Mouse (Mus musculus) hindbrain, embryonic 15.5 days (tissue): ENCODE measurements around the gene 0610010F05Rik. TPM values are rescaled to one million over a fixed set of nuclear protein-coding genes. Genes with fewer than 3 reads are reported as not detected.
A peak's percentile ranks its signal among the peaks of the same experiment; 100 is the strongest.
"Not testable (repeated sequence)": the region's sequence is repeated elsewhere in the genome, so short reads cannot be mapped to it uniquely, and the experiment has no call there.

Experiments used
- ATAC-seq: fragments of 200-750 bp; cut with Nextera tagmentation; 2 replicates; pipeline ENCODE4 v1.8.0; 2017; ENCODE audit warnings: low read depth, moderate number of reproducible peaks, moderate TSS enrichment; ENCODE audit not compliant: low FRiP score
- H3K27ac ChIP-seq: fragments of 300-500 bp; sonication (generic); replicated peaks from 2 replicates; pipeline ENCODE4 v1.5.1; 2015; ENCODE audit warnings: mild to moderate bottlenecking, inconsistent platforms
- H3K27me3 ChIP-seq: fragments of 300-500 bp; sonication (generic); 2 replicates; pipeline ENCODE4 v1.6.1; 2015; ENCODE audit warnings: control low read depth, inconsistent platforms
- H3K36me3 ChIP-seq: fragments of 300-500 bp; sonication (generic); 2 replicates; pipeline ENCODE4 v1.6.1; 2015; ENCODE audit warnings: control low read depth, inconsistent platforms
- H3K4me1 ChIP-seq: fragments of 300-500 bp; sonication (generic); replicated peaks from 2 replicates; pipeline ENCODE4 v1.6.1; 2015; ENCODE audit warnings: control low read depth, inconsistent platforms
- H3K4me2 ChIP-seq: fragments of 300-500 bp; sonication (generic); 2 replicates; pipeline ENCODE4 v1.6.1; 2015; ENCODE audit warnings: moderate library complexity, mild to moderate bottlenecking, inconsistent platforms
- H3K4me3 ChIP-seq: fragments of 300-500 bp; sonication (generic); 2 replicates; pipeline ENCODE4 v1.5.1; 2015; ENCODE audit warnings: mild to moderate bottlenecking, inconsistent platforms
- H3K9ac ChIP-seq: fragments of 300-500 bp; sonication (generic); 2 replicates; pipeline ENCODE4 v1.6.1; 2015; ENCODE audit warnings: inconsistent platforms
- H3K9me3 ChIP-seq: fragments of 300-500 bp; sonication (generic); 2 replicates; pipeline ENCODE4 v1.6.1; 2016; ENCODE audit warnings: control low read depth, inconsistent platforms
- WGBS: fragments of 180-500 bp; shearing (Covaris S2); methylation state at CpG from one replicate; pipeline ENCODE4 v1.1.7; 2015; 5-methylcytosine and 5-hydroxymethylcytosine counted together
- polyA plus RNA-seq: library from polyadenylated mRNA; unstranded; fragments of >200 nt; fragmentation: Nextera tagmentation; extraction: Ambion mirVana; gene quantifications from 2 replicates; pipeline ENCODE4 v1.2.1, GENCODE M21; 2015

Gene 0610010F05Rik
- polyA plus RNA-seq, 1 experiment from 2014 or later, result 113 TPM

DNA sequence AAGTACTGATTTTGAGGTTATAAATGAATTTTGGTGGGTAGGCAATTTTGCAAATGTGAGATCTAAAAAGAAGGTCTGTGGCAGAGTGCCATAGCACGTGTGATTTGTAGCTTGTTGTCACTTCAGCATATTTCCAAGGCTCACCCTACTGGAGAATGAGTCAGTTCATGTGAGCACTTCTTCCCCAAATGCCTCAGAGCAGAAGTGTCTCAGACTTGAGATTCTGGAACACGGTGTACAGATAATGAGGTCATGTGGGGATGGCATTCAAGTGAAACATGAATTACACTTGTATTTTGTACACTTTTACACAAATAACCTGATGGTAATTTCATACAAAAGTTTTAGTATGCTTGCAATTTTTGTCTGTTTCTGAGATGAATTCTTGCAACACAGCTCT is 24.4 kb upstream of the 0610010F05Rik start:
- no peak overlapping the region for H3K27ac ChIP-seq
- no peak overlapping the region for H3K4me3 ChIP-seq
- WGBS, result 82% methylated on average over 2 of the region's 2 CpGs
- no peak overlapping the region for H3K4me2 ChIP-seq
- H3K4me1 ChIP-seq, result peaks cover 3% of the 10 kb centered on the region
- H3K27me3 ChIP-seq, result no peaks in the 10 kb centered on the region
- ATAC-seq, result no peak
- H3K9me3 ChIP-seq, result no peaks in the 10 kb centered on the region
- H3K9ac ChIP-seq, result no peak overlapping the region
- no peaks in the 10 kb centered on the region for H3K36me3 ChIP-seq

GRCm38 (mm10) chr11:23653666-23654065 is 20.2 kb upstream of the 0610010F05Rik start:
- Histone ChIP-seq H3K4me1 (no peaks in the 10 kb centered on the region), H3K27ac (no peak overlapping the region), H3K9me3 (no peaks in the 10 kb centered on the region), H3K4me3 (no peak overlapping the region), H3K27me3 (no peaks in the 10 kb centered on the region), H3K4me2 (no peak overlapping the region), H3K9ac (no peak overlapping the region), H3K36me3 (peaks cover 5% of the 10 kb centered on the region)
- WGBS, result 65% methylated on average over 3 of the region's 3 CpGs
- ATAC-seq, result no peak

- H3K9me3 ChIP-seq, result no peaks in the 10 kb centered on the region
- ATAC-seq, result no peak
- H3K36me3 ChIP-seq, result peaks cover 30% of the 10 kb centered on the region
- H3K27me3 ChIP-seq, result no peaks in the 10 kb centered on the region
- no peaks in the 10 kb centered on the region for H3K4me1 ChIP-seq
- WGBS, result 94% methylated on average over 3 of the region's 3 CpGs
- no peak overlapping the region for H3K27ac ChIP-seq
- H3K4me2 ChIP-seq, result no peak overlapping the region
- no peak overlapping the region for H3K4me3 ChIP-seq
- H3K9ac ChIP-seq, result no peak overlapping the region
Observed at GRCm38 (mm10) chr11:23647835-23648234, 14.4 kb upstream of the 0610010F05Rik start.

DNA sequence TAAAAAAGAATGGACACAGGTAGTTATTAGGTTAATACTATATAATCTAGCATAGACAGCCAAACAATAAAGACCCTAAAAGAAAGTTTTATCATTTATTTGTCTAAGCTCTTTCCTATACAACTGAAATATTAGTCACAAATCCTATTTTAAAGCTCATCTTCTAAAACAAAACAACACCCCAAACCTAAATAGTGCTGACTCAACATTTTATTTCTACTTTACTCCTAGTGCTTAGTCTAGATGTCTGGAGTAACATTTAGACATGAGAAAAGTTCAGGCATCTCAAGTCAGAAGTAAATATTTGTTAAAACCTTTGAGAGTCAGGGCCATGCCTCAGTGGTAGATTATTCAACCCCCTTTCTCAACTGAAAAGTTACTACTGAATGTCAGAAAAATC is 14.0 kb upstream of the 0610010F05Rik start:
- H3K27ac ChIP-seq, result no peak overlapping the region
- H3K9ac ChIP-seq, result no peak overlapping the region
- no peak overlapping the region for H3K4me2 ChIP-seq
- no peak for ATAC-seq
- H3K9me3 ChIP-seq, result no peaks in the 10 kb centered on the region
- H3K4me3 ChIP-seq, result no peak overlapping the region
- H3K4me1 ChIP-seq, result no peaks in the 10 kb centered on the region
- peaks cover 34% of the 10 kb centered on the region for H3K36me3 ChIP-seq
- H3K27me3 ChIP-seq, result no peaks in the 10 kb centered on the region

GRCm38 (mm10) chr11:23634573-23634972 is 1.1 kb upstream of the 0610010F05Rik start:
- ATAC-seq, result no peak
- Histone ChIP-seq H3K4me2 (peak overlapping the region; percentile 57), H3K36me3 (no peaks in the 10 kb centered on the region), H3K9me3 (no peaks in the 10 kb centered on the region), H3K4me3 (no peak overlapping the region), H3K27ac (no peak overlapping the region), H3K27me3 (no peaks in the 10 kb centered on the region), H3K4me1 (peaks cover 27% of the 10 kb centered on the region), H3K9ac (no peak overlapping the region)
- WGBS, result 61% methylated on average over 8 of the region's 8 CpGs

- H3K9me3 ChIP-seq, result no peaks in the 10 kb centered on the region
- 8% methylated on average over 7 of the region's 7 CpGs for WGBS
- peak overlapping the region; percentile 83 for H3K4me3 ChIP-seq
- H3K4me1 ChIP-seq, result peaks cover 27% of the 10 kb centered on the region
- peak overlapping the region; percentile 36; the same call in 1 of the 2 replicates for H3K9ac ChIP-seq
- no peaks in the 10 kb centered on the region for H3K27me3 ChIP-seq
- peak overlapping the region; percentile 96 for H3K27ac ChIP-seq
- no peaks in the 10 kb centered on the region for H3K36me3 ChIP-seq
- peak overlapping the region; percentile 57 for H3K4me2 ChIP-seq
- ATAC-seq, result peak; percentile 45; the same call in 1 of the 2 replicates
Observed at GRCm38 (mm10) chr11:23633879-23634215, 408 bp upstream of the 0610010F05Rik start.

- Histone ChIP-seq H3K4me1 (peaks cover 27% of the 10 kb centered on the region), H3K4me2 (no peak overlapping the region), H3K36me3 (peaks cover 12% of the 10 kb centered on the region), H3K27ac (no peak overlapping the region), H3K9me3 (no peaks in the 10 kb centered on the region), H3K4me3 (no peak overlapping the region), H3K9ac (no peak overlapping the region), H3K27me3 (no peaks in the 10 kb centered on the region)
- no peak for ATAC-seq
Observed at GRCm38 (mm10) chr11:23630664-23631063, 2.8 kb downstream of the 0610010F05Rik start.

DNA sequence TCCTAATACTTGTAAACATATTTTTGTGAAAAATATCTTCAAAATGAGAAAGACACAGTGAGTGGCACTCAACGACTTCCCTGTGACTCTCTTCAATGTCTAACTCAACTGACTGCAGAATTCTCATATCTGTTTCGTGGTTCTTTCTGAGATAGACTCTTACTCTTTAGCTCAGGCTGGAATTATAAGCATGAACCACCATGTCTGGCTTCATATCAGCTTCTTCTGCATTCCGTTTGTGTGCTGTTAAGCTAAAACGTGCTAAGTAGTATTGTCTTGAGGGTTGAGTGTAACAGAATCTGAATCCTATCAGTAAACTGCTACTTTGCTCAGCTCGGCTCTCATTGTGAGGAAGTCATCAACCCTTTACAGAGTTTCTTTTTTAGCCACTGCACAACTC is 14.4 kb downstream of the 0610010F05Rik start:
- Histone ChIP-seq H3K36me3 (peaks cover 42% of the 10 kb centered on the region), H3K4me2 (no peak overlapping the region), H3K27me3 (no peaks in the 10 kb centered on the region), H3K9me3 (no peaks in the 10 kb centered on the region), H3K9ac (no peak overlapping the region), H3K4me3 (no peak overlapping the region), H3K4me1 (no peaks in the 10 kb centered on the region), H3K27ac (no peak overlapping the region)
- no peak for ATAC-seq
- WGBS, result 89% methylated on average over 5 of the region's 5 CpGs

DNA sequence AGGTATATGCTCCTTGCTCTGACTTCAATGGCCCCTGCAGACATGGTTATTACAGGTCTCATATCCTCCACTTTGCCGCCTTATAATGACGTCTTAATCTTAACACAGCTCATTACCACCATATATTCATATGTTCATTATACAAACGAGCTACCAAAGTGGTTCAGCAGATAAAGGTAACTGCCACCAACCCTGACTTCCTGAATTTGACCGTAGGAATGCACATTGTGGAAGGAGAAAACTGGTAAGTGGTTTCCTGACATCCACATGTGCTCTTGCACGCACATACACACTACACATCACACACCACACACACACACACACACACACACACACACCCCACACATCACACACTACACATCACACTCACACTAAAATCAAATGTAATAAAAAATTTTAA is 18.9 kb downstream of the 0610010F05Rik start:
- H3K9ac ChIP-seq, result no peak overlapping the region
- H3K4me3 ChIP-seq, result no peak overlapping the region
- no peak overlapping the region for H3K27ac ChIP-seq
- no peak overlapping the region for H3K4me2 ChIP-seq
- 91% methylated on average over 5 of the region's 5 CpGs for WGBS
- H3K27me3 ChIP-seq, result no peaks in the 10 kb centered on the region
- H3K9me3 ChIP-seq, result no peaks in the 10 kb centered on the region
- peaks cover 37% of the 10 kb centered on the region for H3K36me3 ChIP-seq
- ATAC-seq, result no peak
- no peaks in the 10 kb centered on the region for H3K4me1 ChIP-seq

- H3K27me3 ChIP-seq, H3K9ac ChIP-seq, ATAC-seq, H3K9me3 ChIP-seq, H3K4me1 ChIP-seq, H3K27ac ChIP-seq, H3K4me3 ChIP-seq, H3K4me2 ChIP-seq: not testable (repeated sequence)
- peaks cover 66% of the 10 kb centered on the region for H3K36me3 ChIP-seq
- 92% methylated on average over 6 of the region's 6 CpGs for WGBS
Observed at GRCm38 (mm10) chr11:23607291-23607690, 26.1 kb downstream of the 0610010F05Rik start.

DNA sequence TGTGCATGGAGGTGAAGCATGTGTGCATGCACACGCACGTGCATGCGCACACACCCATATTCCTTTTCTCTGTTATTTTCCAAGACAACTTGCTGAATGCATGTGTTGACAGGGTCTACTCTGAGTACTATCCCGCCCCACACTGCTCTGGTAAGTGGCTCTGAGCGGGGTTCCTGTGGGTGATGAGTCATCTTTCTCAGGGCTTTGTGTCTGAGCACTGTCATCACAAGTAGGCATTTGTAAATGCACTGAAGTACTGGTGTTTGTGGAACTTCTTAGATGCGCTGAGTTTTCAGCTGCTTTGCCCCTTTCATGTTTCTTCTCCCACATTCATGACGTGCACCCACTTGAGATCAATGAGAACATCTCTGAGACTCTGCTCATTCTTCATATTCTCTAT is 63.3 kb downstream of the 0610010F05Rik start:
- WGBS, result 94% methylated on average over 7 of the region's 7 CpGs
- Histone ChIP-seq H3K27ac (no peak overlapping the region), H3K9ac (no peak overlapping the region), H3K9me3 (no peaks in the 10 kb centered on the region), H3K27me3 (no peaks in the 10 kb centered on the region), H3K36me3 (peaks cover 31% of the 10 kb centered on the region), H3K4me1 (no peaks in the 10 kb centered on the region), H3K4me3 (no peak overlapping the region), H3K4me2 (no peak overlapping the region)
- no peak for ATAC-seq

- Histone ChIP-seq H3K4me2 (no peak overlapping the region), H3K4me1 (no peaks in the 10 kb centered on the region), H3K27ac (no peak overlapping the region), H3K9ac (no peak overlapping the region), H3K4me3 (no peak overlapping the region), H3K27me3 (no peaks in the 10 kb centered on the region), H3K36me3 (peaks cover 24% of the 10 kb centered on the region), H3K9me3 (no peaks in the 10 kb centered on the region)
- peak; percentile 76; the same call in 1 of the 2 replicates for ATAC-seq
- 63% methylated on average over 6 of the region's 6 CpGs for WGBS
Observed at GRCm38 (mm10) chr11:23565761-23566160, 67.7 kb downstream of the 0610010F05Rik start.

DNA sequence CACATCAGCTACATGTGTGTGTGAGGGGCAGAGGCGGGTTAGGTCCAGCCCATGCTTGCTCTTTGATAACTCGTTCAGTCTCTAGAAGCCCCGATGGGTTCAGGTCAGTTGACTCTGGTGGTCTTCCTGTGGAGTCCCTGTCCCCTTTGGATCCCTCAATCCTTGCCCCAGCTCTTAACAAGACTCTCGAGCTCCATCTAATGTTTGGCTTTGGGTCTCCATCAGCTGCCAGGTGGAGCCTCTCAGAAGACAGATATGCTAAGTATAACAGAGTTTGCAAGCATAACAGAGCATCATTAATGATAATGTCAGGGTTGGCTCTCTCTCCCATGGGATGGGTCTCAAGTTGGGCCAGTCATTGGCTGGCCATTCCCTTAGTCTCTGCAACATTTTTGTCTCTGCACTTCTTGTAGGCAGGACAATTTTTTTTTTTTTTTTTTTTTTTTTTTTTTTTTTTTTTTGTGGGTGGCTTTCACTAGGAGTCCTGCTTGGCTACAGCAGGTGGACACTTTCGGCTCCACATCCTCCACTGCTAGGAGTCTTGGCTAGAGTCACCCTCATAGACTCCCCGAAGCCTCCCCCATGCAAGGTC is 76.3 kb downstream of the 0610010F05Rik start:
- Histone ChIP-seq H3K27ac (no peak overlapping the region), H3K4me1 (no peaks in the 10 kb centered on the region), H3K9ac (no peak overlapping the region), H3K36me3 (no peaks in the 10 kb centered on the region), H3K4me3 (no peak overlapping the region), H3K4me2 (no peak overlapping the region), H3K27me3 (no peaks in the 10 kb centered on the region), H3K9me3 (no peaks in the 10 kb centered on the region)
- 74% methylated on average over 6 of the region's 6 CpGs for WGBS
- ATAC-seq, result no peak; the same call in 1 of the 2 replicates
